Mouse (Mus musculus) cerebellum, adult 9-10 months (tissue): ENCODE results near the gene Il34.

Experiments
- DNase-seq: peaks from one replicate; pipeline ENCODE4 v3.0.0; 2022

Il34 gene

GRCm38 (mm10) chr8:110775721-110776120 is 30.0 kb downstream of the Il34 start:
- no peak for DNase-seq

- DNase-seq = no peak
Measured at GRCm38 (mm10) chr8:110775316-110775715, 30.4 kb downstream of the Il34 start.

- no peak for DNase-seq
Measured at GRCm38 (mm10) chr8:110774725-110775124, 31.0 kb downstream of the Il34 start.

GRCm38 (mm10) chr8:110774047-110774446 is 31.7 kb downstream of the Il34 start:
- DNase-seq = no peak

GRCm38 (mm10) chr8:110772452-110772851 is 33.3 kb downstream of the Il34 start:
- no peak for DNase-seq

- DNase-seq = no peak
Measured at GRCm38 (mm10) chr8:110767261-110767660, 38.5 kb downstream of the Il34 start.

GRCm38 (mm10) chr8:110764671-110765070 is 41.1 kb downstream of the Il34 start:
- DNase-seq = peak; percentile 66

GRCm38 (mm10) chr8:110761988-110762387 is 43.7 kb downstream of the Il34 start:
- DNase-seq = no peak

- DNase-seq = no peak
Measured at GRCm38 (mm10) chr8:110761185-110761584, 44.5 kb downstream of the Il34 start.

GRCm38 (mm10) chr8:110760280-110760940 is 45.3 kb downstream of the Il34 start:
- DNase-seq = no peak

- no peak for DNase-seq
Measured at GRCm38 (mm10) chr8:110756196-110756595, 49.5 kb downstream of the Il34 start.

GRCm38 (mm10) chr8:110755511-110756170 is 50.1 kb downstream of the Il34 start:
- no peak for DNase-seq

GRCm38 (mm10) chr8:110754713-110755112 is 51.0 kb downstream of the Il34 start:
- DNase-seq = no peak

GRCm38 (mm10) chr8:110751490-110751889 is 54.2 kb downstream of the Il34 start:
- DNase-seq = no peak

GRCm38 (mm10) chr8:110750269-110750668 is 55.5 kb downstream of the Il34 start:
- DNase-seq = no peak

- DNase-seq = peak; percentile 78
Measured at GRCm38 (mm10) chr8:110749500-110750170, 56.1 kb downstream of the Il34 start.

GRCm38 (mm10) chr8:110746661-110747060 is 59.1 kb downstream of the Il34 start:
- DNase-seq = no peak

GRCm38 (mm10) chr8:110745162-110745561 is 60.6 kb downstream of the Il34 start:
- no peak for DNase-seq

- DNase-seq = no peak
Measured at GRCm38 (mm10) chr8:110742452-110742818, 63.3 kb downstream of the Il34 start.

GRCm38 (mm10) chr8:110741816-110742451 is 63.8 kb downstream of the Il34 start:
- no peak for DNase-seq

GRCm38 (mm10) chr8:110740629-110741175 is 65.0 kb downstream of the Il34 start:
- no peak for DNase-seq

GRCm38 (mm10) chr8:110738591-110739195 is 67.0 kb downstream of the Il34 start:
- no peak for DNase-seq

GRCm38 (mm10) chr8:110733036-110733435 is 72.7 kb downstream of the Il34 start:
- DNase-seq = peak; percentile 77
